Mouse (Mus musculus) forebrain, embryonic 14.5 days (tissue): ENCODE results near the gene Mfsd1. TPM values are rescaled to one million over a fixed set of nuclear protein-coding genes. Genes with fewer than 3 reads are reported as not detected.
A peak's percentile ranks its signal among the peaks of the same experiment; 100 is the strongest.

Experiments
- ATAC-seq: fragments of 200-750 bp; cut with Nextera tagmentation; 2 replicates; pipeline ENCODE4 v1.8.0; 2017; ENCODE audit warnings: mild to moderate bottlenecking, moderate library complexity
- DNase-seq: peaks from one replicate; pipeline ENCODE4 v3.0.0-alpha.2; 2015; ENCODE audit warnings: low spot score
- H3K27ac ChIP-seq: fragments of 300-500 bp; sonication (generic); 2 replicates; pipeline ENCODE4 v1.5.1; 2014; ENCODE audit warnings: low read depth, mild to moderate bottlenecking, control low read depth, low read length, moderate library complexity
- H3K27me3 ChIP-seq: fragments of 300-500 bp; sonication (generic); replicated peaks from 2 replicates; pipeline ENCODE4 v1.6.1; 2014; ENCODE audit warnings: low read length, control low read depth, mixed read lengths; ENCODE audit not compliant: control insufficient read depth, insufficient read depth
- H3K36me3 ChIP-seq: fragments of 300-500 bp; sonication (generic); 2 replicates; pipeline ENCODE4 v1.6.1; 2014; ENCODE audit warnings: low read length, control low read depth; ENCODE audit not compliant: control insufficient read depth, insufficient read depth
- H3K4me1 ChIP-seq: fragments of 300-500 bp; sonication (generic); 2 replicates; pipeline ENCODE4 v1.6.1; 2014; ENCODE audit warnings: antibody characterized with exemption, low read length, control low read depth; ENCODE audit not compliant: control insufficient read depth, insufficient read depth
- H3K4me2 ChIP-seq: fragments of 300-500 bp; sonication (generic); 2 replicates; pipeline ENCODE4 v1.6.1; 2014; ENCODE audit warnings: mild to moderate bottlenecking, control low read depth, low read length
- H3K4me3 ChIP-seq: fragments of 300-500 bp; sonication (generic); 2 replicates; pipeline ENCODE4 v1.5.1; 2014; ENCODE audit warnings: low read depth, low read length, control low read depth
- H3K9ac ChIP-seq: fragments of 300-500 bp; sonication (generic); 2 replicates; pipeline ENCODE4 v1.6.1; 2014; ENCODE audit warnings: mild to moderate bottlenecking, low read length, control low read depth, moderate library complexity
- H3K9me3 ChIP-seq: fragments of 300-500 bp; sonication (generic); replicated peaks from 2 replicates; pipeline ENCODE4 v1.6.1; 2016; ENCODE audit warnings: low read length, control low read depth, mixed read lengths; ENCODE audit not compliant: control insufficient read depth
- WGBS: fragments of 180-500 bp; shearing (Covaris S2); extraction: QIAGEN DNeasy Blood & Tissue Kit; methylation state at CpG from one replicate; pipeline ENCODE4 v1.1.7; 2014; 5-methylcytosine and 5-hydroxymethylcytosine counted together
- polyA plus RNA-seq: library from polyadenylated mRNA; unstranded; fragments of >200 nt; fragmentation: Nextera tagmentation; extraction: Ambion mirVana; gene quantifications from 2 replicates; pipeline ENCODE4 v1.2.1, GENCODE M21; 2014

The Mfsd1 gene
- polyA plus RNA-seq, 1 experiment from 2014 or later = 43.2 TPM

GRCm38 (mm10) chr3:67583846-67584186 is 1.3 kb downstream of the Mfsd1 start:
- 0 out of 2 replicates have a peak overlapping the region, but pooled peaks have one; percentile 88 for H3K4me3 ChIP-seq

GRCm38 (mm10) chr3:67586511-67586910 is 4.0 kb downstream of the Mfsd1 start:
- no peak overlapping the region for H3K27ac ChIP-seq
- WGBS = 94% methylated on average over 2 of the region's 2 CpGs

More at GRCm38 (mm10) chr3:67583846-67584186, 1.3 kb downstream of the Mfsd1 start:
- Histone ChIP-seq H3K36me3 (peaks cover 26% of the 10 kb centered on the region), H3K4me2 (peak overlapping the region; percentile 72), H3K4me1 (peaks cover 6% of the 10 kb centered on the region), H3K9ac (no peak overlapping the region), H3K27me3 (0 out of 2 replicates have a peak, but pooled peaks cover 4% of the 10 kb centered on the region), H3K9me3 (no peaks in the 10 kb centered on the region), H3K27ac (no peak overlapping the region)
- no peak for ATAC-seq
- DNase-seq = no peak
- 85% methylated on average over 6 of the region's 6 CpGs for WGBS

GRCm38 (mm10) chr3:67587430-67587829 is 4.9 kb downstream of the Mfsd1 start:
- H3K9me3 ChIP-seq = no peaks in the 10 kb centered on the region
- DNase-seq (no peak), ATAC-seq (no peak)
- H3K9ac ChIP-seq = no peak overlapping the region
- H3K36me3 ChIP-seq = peaks cover 61% of the 10 kb centered on the region
- no peaks in the 10 kb centered on the region for H3K27me3 ChIP-seq
- H3K27ac ChIP-seq = no peak overlapping the region
- H3K4me2 ChIP-seq = no peak overlapping the region
- WGBS = 90% methylated on average over 9 of the region's 9 CpGs
- H3K4me3 ChIP-seq = no peak overlapping the region
- H3K4me1 ChIP-seq = peaks cover 6% of the 10 kb centered on the region

More at GRCm38 (mm10) chr3:67586511-67586910, 4.0 kb downstream of the Mfsd1 start:
- Histone ChIP-seq H3K4me2 (no peak overlapping the region), H3K27me3 (no peaks in the 10 kb centered on the region), H3K4me1 (peaks cover 6% of the 10 kb centered on the region), H3K9me3 (no peaks in the 10 kb centered on the region), H3K9ac (no peak overlapping the region), H3K4me3 (no peak overlapping the region), H3K36me3 (peaks cover 51% of the 10 kb centered on the region)
- ATAC-seq (no peak), DNase-seq (no peak)

GRCm38 (mm10) chr3:67601616-67602138 is 19.1 kb downstream of the Mfsd1 start:
- Histone ChIP-seq H3K27me3 (no peaks in the 10 kb centered on the region), H3K27ac (no peak overlapping the region), H3K4me2 (no peak overlapping the region), H3K4me3 (no peak overlapping the region), H3K4me1 (no peaks in the 10 kb centered on the region), H3K36me3 (peaks cover 57% of the 10 kb centered on the region), H3K9me3 (no peaks in the 10 kb centered on the region), H3K9ac (no peak overlapping the region)
- WGBS = 94% methylated on average over 13 of the region's 13 CpGs
- DNase-seq (no peak), ATAC-seq (no peak)

- Histone ChIP-seq H3K4me1 (0 out of 2 replicates have a peak, but pooled peaks cover 2% of the 10 kb centered on the region), H3K9ac (no peak overlapping the region), H3K9me3 (no peaks in the 10 kb centered on the region), H3K27me3 (no peaks in the 10 kb centered on the region), H3K36me3 (no peaks in the 10 kb centered on the region), H3K4me3 (no peak overlapping the region), H3K4me2 (no peak overlapping the region), H3K27ac (no peak overlapping the region)
- 0 out of 2 replicates have a peak, but pooled peaks have one; percentile 26 for ATAC-seq
- DNase-seq = peak; percentile 76
Measured at GRCm38 (mm10) chr3:67618222-67618621, 35.7 kb downstream of the Mfsd1 start.

- no peaks in the 10 kb centered on the region for H3K36me3 ChIP-seq
- H3K27ac ChIP-seq = no peak overlapping the region
- H3K27me3 ChIP-seq = no peaks in the 10 kb centered on the region
- ATAC-seq = peak; percentile 67; the same call in 1 of the 2 replicates
- no peak overlapping the region for H3K4me3 ChIP-seq
- peak; percentile 60 for DNase-seq
- no peaks in the 10 kb centered on the region for H3K9me3 ChIP-seq
- no peak overlapping the region for H3K4me2 ChIP-seq
- H3K4me1 ChIP-seq = no peaks in the 10 kb centered on the region
- 76% methylated on average over 1 of the region's 1 CpGs for WGBS
- no peak overlapping the region for H3K9ac ChIP-seq
Measured at GRCm38 (mm10) chr3:67624629-67625028, 42.1 kb downstream of the Mfsd1 start.

- H3K4me3 ChIP-seq = no peak overlapping the region
- H3K4me1 ChIP-seq = no peaks in the 10 kb centered on the region
- H3K9me3 ChIP-seq = no peaks in the 10 kb centered on the region
- H3K36me3 ChIP-seq = no peaks in the 10 kb centered on the region
- ATAC-seq = no peak
- 92% methylated on average over 3 of the region's 3 CpGs for WGBS
- H3K27ac ChIP-seq = no peak overlapping the region
- no peak overlapping the region for H3K4me2 ChIP-seq
- H3K9ac ChIP-seq = no peak overlapping the region
- no peaks in the 10 kb centered on the region for H3K27me3 ChIP-seq
- no peak for DNase-seq
Measured at GRCm38 (mm10) chr3:67643135-67643534, 60.6 kb downstream of the Mfsd1 start.

GRCm38 (mm10) chr3:67645640-67646466 is 63.3 kb downstream of the Mfsd1 start:
- no peak; the same call in 1 of the 2 replicates for ATAC-seq
- peak; percentile 13 for DNase-seq
- no peak overlapping the region for H3K27ac ChIP-seq

More at GRCm38 (mm10) chr3:67645640-67646466, 63.3 kb downstream of the Mfsd1 start:
- Histone ChIP-seq H3K36me3 (no peaks in the 10 kb centered on the region), H3K9me3 (no peaks in the 10 kb centered on the region), H3K27me3 (no peaks in the 10 kb centered on the region), H3K4me1 (no peaks in the 10 kb centered on the region), H3K9ac (no peak overlapping the region), H3K4me2 (no peak overlapping the region), H3K4me3 (no peak overlapping the region)
- 59% methylated on average over 7 of the region's 7 CpGs for WGBS
